Mouse (Mus musculus) liver, embryonic 11.5 days (tissue): ENCODE measurements around the gene Rcsd1. TPM values are rescaled to one million over a fixed set of nuclear protein-coding genes. Genes with fewer than 3 reads are reported as not detected.

ENCODE experiments used
- ATAC-seq: fragments of 200-750 bp; cut with Nextera tagmentation; replicated peaks from 2 replicates; pipeline ENCODE4 v1.8.0; 2017; ENCODE audit warnings: moderate number of reproducible peaks, mild to moderate bottlenecking, moderate TSS enrichment, moderate library complexity; ENCODE audit not compliant: low FRiP score
- DNase-seq: peaks from one replicate; pipeline ENCODE4 v3.0.0-alpha.2; 2017; ENCODE audit warnings: low spot score
- H3K27ac ChIP-seq: fragments of 300-500 bp; sonication (generic); 2 replicates; pipeline ENCODE4 v1.5.1; 2014; ENCODE audit warnings: mild to moderate bottlenecking, low read depth, low read length, control low read depth
- H3K27me3 ChIP-seq: fragments of 300-500 bp; sonication (generic); replicated peaks from 2 replicates; pipeline ENCODE4 v1.6.1; 2014; ENCODE audit warnings: low read length, mixed read lengths; ENCODE audit not compliant: control insufficient read depth, insufficient read depth
- H3K36me3 ChIP-seq: fragments of 300-500 bp; sonication (generic); 2 replicates; pipeline ENCODE4 v1.6.1; 2014; ENCODE audit warnings: mild to moderate bottlenecking, low read length, moderate library complexity, mixed read lengths; ENCODE audit not compliant: control insufficient read depth, insufficient read depth
- H3K4me1 ChIP-seq: fragments of 300-500 bp; sonication (generic); replicated peaks from 2 replicates; pipeline ENCODE4 v1.6.1; 2014; ENCODE audit warnings: low read length, mixed read lengths; ENCODE audit not compliant: control insufficient read depth, insufficient read depth
- H3K4me2 ChIP-seq: fragments of 300-500 bp; sonication (generic); 2 replicates; pipeline ENCODE4 v1.6.1; 2014; ENCODE audit warnings: mild to moderate bottlenecking, control low read depth, moderate library complexity
- H3K4me3 ChIP-seq: fragments of 300-500 bp; sonication (generic); 2 replicates; pipeline ENCODE4 v1.5.1; 2014; ENCODE audit warnings: low read depth, low read length, control low read depth
- H3K9ac ChIP-seq: fragments of 300-500 bp; sonication (generic); 2 replicates; pipeline ENCODE4 v1.6.1; 2014; ENCODE audit warnings: low read depth, low read length, control low read depth
- H3K9me3 ChIP-seq: fragments of 300-500 bp; sonication (generic); 2 replicates; pipeline ENCODE4 v1.6.1; 2016; ENCODE audit warnings: low read length, inconsistent platforms, mixed read lengths; ENCODE audit not compliant: control insufficient read depth
- WGBS: fragments of 180-500 bp; shearing (Covaris S2); extraction: QIAGEN DNeasy Blood & Tissue Kit; methylation state at CpG from one replicate; pipeline ENCODE4 v1.1.7; 2014; 5-methylcytosine and 5-hydroxymethylcytosine counted together
- polyA plus RNA-seq: library from polyadenylated mRNA; unstranded; fragments of >200 nt; fragmentation: Nextera tagmentation; extraction: Ambion mirVana; gene quantifications from 2 replicates; pipeline ENCODE4 v1.2.1, GENCODE M21; 2014

Gene Rcsd1
- 13.3 and 17.8 TPM in 2 replicates for polyA plus RNA-seq

- peak; percentile 41 for DNase-seq
- WGBS, result 15% methylated on average over 5 of the region's 5 CpGs
- H3K27ac ChIP-seq, result no peak within 1 kb of the TSS
- no peaks in the 10 kb centered on the region for H3K9me3 ChIP-seq
- peak; percentile 88 for ATAC-seq
- peak within 1 kb of the TSS; percentile 70 for H3K4me3 ChIP-seq
- H3K4me2 ChIP-seq, result peak within 1 kb of the TSS; percentile 97
- no peak within 1 kb of the TSS for H3K9ac ChIP-seq
- H3K4me1 ChIP-seq, result peaks cover 36% of the 10 kb centered on the region
- H3K36me3 ChIP-seq, result no peaks in the 10 kb centered on the region
- peaks cover 8% of the 10 kb centered on the region for H3K27me3 ChIP-seq
Observed at GRCm38 (mm10) chr1:165709629-165710256, at the start of gene Rcsd1. TSS of gene Rcsd1 (minus strand) at chr1:165709757.

GRCm38 (mm10) chr1:165755194-165755593, 45.6 kb upstream of the Rcsd1 start:
- no peak for ATAC-seq
- Histone ChIP-seq H3K4me3 (no peak overlapping the region), H3K36me3 (no peaks in the 10 kb centered on the region), H3K9me3 (no peaks in the 10 kb centered on the region), H3K9ac (no peak overlapping the region), H3K4me1 (no peaks in the 10 kb centered on the region), H3K4me2 (no peak overlapping the region), H3K27me3 (no peaks in the 10 kb centered on the region), H3K27ac (no peak overlapping the region)
- no peak for DNase-seq
- 45% methylated on average over 4 of the region's 4 CpGs for WGBS

- Histone ChIP-seq H3K4me1 (no peaks in the 10 kb centered on the region), H3K4me3 (no peak overlapping the region), H3K4me2 (no peak overlapping the region), H3K36me3 (no peaks in the 10 kb centered on the region), H3K27ac (no peak overlapping the region), H3K9me3 (no peaks in the 10 kb centered on the region), H3K27me3 (no peaks in the 10 kb centered on the region), H3K9ac (no peak overlapping the region)
- 82% methylated on average over 6 of the region's 6 CpGs for WGBS
- no peak for ATAC-seq
- DNase-seq, result no peak
Observed at GRCm38 (mm10) chr1:165754205-165754604, 44.6 kb upstream of the Rcsd1 start.

- WGBS, result 81% methylated on average over 5 of the region's 5 CpGs
- H3K27me3 ChIP-seq, result no peaks in the 10 kb centered on the region
- H3K36me3 ChIP-seq, result no peaks in the 10 kb centered on the region
- DNase-seq (no peak), ATAC-seq (no peak)
- H3K4me1 ChIP-seq, result no peaks in the 10 kb centered on the region
- H3K27ac ChIP-seq, result no peak overlapping the region
- no peak overlapping the region for H3K9ac ChIP-seq
- H3K4me2 ChIP-seq, result no peak overlapping the region
- no peak overlapping the region for H3K4me3 ChIP-seq
- H3K9me3 ChIP-seq, result no peaks in the 10 kb centered on the region
Observed at GRCm38 (mm10) chr1:165751838-165752237, 42.3 kb upstream of the Rcsd1 start.

GRCm38 (mm10) chr1:165751142-165751541, 41.6 kb upstream of the Rcsd1 start:
- Histone ChIP-seq H3K9me3 (no peaks in the 10 kb centered on the region), H3K4me2 (no peak overlapping the region), H3K9ac (no peak overlapping the region), H3K27me3 (no peaks in the 10 kb centered on the region), H3K36me3 (no peaks in the 10 kb centered on the region), H3K4me3 (no peak overlapping the region), H3K4me1 (no peaks in the 10 kb centered on the region), H3K27ac (no peak overlapping the region)
- ATAC-seq (no peak), DNase-seq (no peak)

GRCm38 (mm10) chr1:165748053-165748452, 38.5 kb upstream of the Rcsd1 start:
- 48% methylated on average over 11 of the region's 11 CpGs for WGBS

GRCm38 (mm10) chr1:165741989-165742388, 32.4 kb upstream of the Rcsd1 start:
- no peak overlapping the region for H3K4me2 ChIP-seq
- H3K9me3 ChIP-seq, result no peaks in the 10 kb centered on the region
- no peaks in the 10 kb centered on the region for H3K4me1 ChIP-seq
- ATAC-seq (no peak), DNase-seq (peak; percentile 17)
- no peak overlapping the region for H3K9ac ChIP-seq
- no peak overlapping the region for H3K4me3 ChIP-seq
- H3K36me3 ChIP-seq, result no peaks in the 10 kb centered on the region
- 83% methylated on average over 8 of the region's 8 CpGs for WGBS
- no peak overlapping the region for H3K27ac ChIP-seq
- H3K27me3 ChIP-seq, result no peaks in the 10 kb centered on the region

More at GRCm38 (mm10) chr1:165748053-165748452, 38.5 kb upstream of the Rcsd1 start:
- H3K9me3 ChIP-seq, result no peaks in the 10 kb centered on the region
- H3K27me3 ChIP-seq, result no peaks in the 10 kb centered on the region
- H3K9ac ChIP-seq, result no peak overlapping the region
- no peaks in the 10 kb centered on the region for H3K36me3 ChIP-seq
- no peak overlapping the region for H3K4me3 ChIP-seq
- no peak overlapping the region for H3K27ac ChIP-seq
- H3K4me2 ChIP-seq, result no peak overlapping the region
- DNase-seq (peak; percentile 31), ATAC-seq (no peak)
- no peaks in the 10 kb centered on the region for H3K4me1 ChIP-seq

- Histone ChIP-seq H3K4me3 (no peak overlapping the region), H3K9me3 (no peaks in the 10 kb centered on the region), H3K27ac (no peak overlapping the region), H3K9ac (no peak overlapping the region), H3K36me3 (no peaks in the 10 kb centered on the region), H3K4me1 (no peaks in the 10 kb centered on the region), H3K4me2 (no peak overlapping the region), H3K27me3 (no peaks in the 10 kb centered on the region)
- no peak for ATAC-seq
- 70% methylated on average over 1 of the region's 1 CpGs for WGBS
- DNase-seq, result no peak
Observed at GRCm38 (mm10) chr1:165738985-165739384, 29.4 kb upstream of the Rcsd1 start.

- H3K4me3 ChIP-seq, result no peak overlapping the region
- no peak overlapping the region for H3K9ac ChIP-seq
- H3K4me1 ChIP-seq, result no peaks in the 10 kb centered on the region
- no peaks in the 10 kb centered on the region for H3K27me3 ChIP-seq
- no peaks in the 10 kb centered on the region for H3K36me3 ChIP-seq
- no peak for DNase-seq
- no peaks in the 10 kb centered on the region for H3K9me3 ChIP-seq
- no peak overlapping the region for H3K27ac ChIP-seq
- H3K4me2 ChIP-seq, result no peak overlapping the region
- 29% methylated on average over 3 of the region's 3 CpGs for WGBS
- no peak for ATAC-seq
Observed at GRCm38 (mm10) chr1:165737867-165738266, 28.3 kb upstream of the Rcsd1 start.
